Mouse (Mus musculus): ENCODE results near the gene Scnn1b.

Scnn1b gene

DNA sequence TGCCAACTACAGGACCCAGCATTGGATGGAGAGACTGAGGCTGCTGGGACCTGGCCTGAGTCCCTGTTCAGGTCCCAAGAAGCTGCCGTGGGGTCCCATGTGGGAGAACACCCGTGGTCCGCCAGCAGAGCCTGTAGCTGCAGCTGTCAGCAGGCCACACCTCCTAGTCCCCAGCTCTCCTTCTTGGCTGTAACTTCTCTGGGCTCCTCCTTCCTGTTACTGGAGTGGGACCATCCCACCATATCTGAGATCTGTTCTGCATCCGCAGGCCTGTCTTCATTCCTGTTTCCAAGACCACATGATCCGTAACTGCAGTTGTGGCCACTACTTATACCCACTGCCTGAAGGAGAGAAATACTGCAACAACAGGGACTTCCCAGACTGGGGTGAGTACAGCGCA lies 49.1 kb downstream of the Scnn1b start:
- 86% methylated on average over 6 of the region's 6 CpGs for WGBS

- 99% methylated on average over 7 of the region's 7 CpGs for WGBS
These were observed 59.5 kb downstream of the Scnn1b start for GRCm38 (mm10) chr7:121924361-121924760.

GRCm38 (mm10) chr7:121927882-121928281 lies 63.0 kb downstream of the Scnn1b start:
- WGBS = 98% methylated on average over 2 of the region's 2 CpGs

DNA sequence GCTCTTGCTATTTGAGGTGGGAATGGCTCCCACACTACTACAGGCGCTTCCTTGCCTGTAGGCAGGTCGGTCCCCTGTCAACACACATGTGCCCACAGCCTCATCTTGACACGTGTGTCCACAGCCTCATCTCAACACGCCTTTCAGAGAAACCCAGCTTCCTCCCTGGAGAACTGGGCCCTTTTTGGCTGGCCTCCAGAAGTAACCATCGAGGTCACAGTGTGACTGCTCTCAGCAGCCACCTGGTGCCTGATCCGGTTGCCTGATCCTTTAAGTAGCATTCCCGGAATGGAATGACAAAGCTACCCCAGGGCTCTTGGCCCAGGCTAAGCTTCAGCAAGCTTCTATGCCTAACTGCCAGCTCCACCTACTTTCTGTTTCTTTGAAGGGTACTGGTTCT lies 66.4 kb downstream of the Scnn1b start:
- WGBS = 62% methylated on average over 7 of the region's 7 CpGs

DNA sequence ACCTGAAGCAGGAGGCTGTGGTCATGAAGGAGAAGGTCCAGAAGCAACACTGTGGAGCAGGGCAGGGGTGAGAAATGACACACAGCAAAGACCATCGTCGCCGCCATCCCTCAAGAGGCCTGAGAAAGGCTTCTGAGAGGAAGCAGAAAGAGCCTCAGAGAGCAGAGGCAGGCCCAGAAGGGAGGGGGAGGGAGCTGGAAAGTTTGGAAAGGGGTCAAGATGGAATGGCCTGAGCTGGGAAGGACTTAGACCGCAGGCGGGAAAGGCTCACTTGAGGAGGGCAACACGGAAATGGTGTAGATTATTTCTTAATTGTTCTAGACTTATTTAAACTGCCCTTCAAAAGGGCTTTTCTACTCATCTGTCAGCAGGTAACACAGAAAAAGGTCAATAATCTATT lies 68.8 kb downstream of the Scnn1b start:
- WGBS = 91% methylated on average over 6 of the region's 6 CpGs

GRCm38 (mm10) chr7:121934346-121934745 lies 69.5 kb downstream of the Scnn1b start:
- WGBS = 87% methylated on average over 2 of the region's 2 CpGs

GRCm38 (mm10) chr7:121935906-121936794 lies 71.3 kb downstream of the Scnn1b start:
- WGBS = 90% methylated on average over 12 of the region's 12 CpGs

DNA sequence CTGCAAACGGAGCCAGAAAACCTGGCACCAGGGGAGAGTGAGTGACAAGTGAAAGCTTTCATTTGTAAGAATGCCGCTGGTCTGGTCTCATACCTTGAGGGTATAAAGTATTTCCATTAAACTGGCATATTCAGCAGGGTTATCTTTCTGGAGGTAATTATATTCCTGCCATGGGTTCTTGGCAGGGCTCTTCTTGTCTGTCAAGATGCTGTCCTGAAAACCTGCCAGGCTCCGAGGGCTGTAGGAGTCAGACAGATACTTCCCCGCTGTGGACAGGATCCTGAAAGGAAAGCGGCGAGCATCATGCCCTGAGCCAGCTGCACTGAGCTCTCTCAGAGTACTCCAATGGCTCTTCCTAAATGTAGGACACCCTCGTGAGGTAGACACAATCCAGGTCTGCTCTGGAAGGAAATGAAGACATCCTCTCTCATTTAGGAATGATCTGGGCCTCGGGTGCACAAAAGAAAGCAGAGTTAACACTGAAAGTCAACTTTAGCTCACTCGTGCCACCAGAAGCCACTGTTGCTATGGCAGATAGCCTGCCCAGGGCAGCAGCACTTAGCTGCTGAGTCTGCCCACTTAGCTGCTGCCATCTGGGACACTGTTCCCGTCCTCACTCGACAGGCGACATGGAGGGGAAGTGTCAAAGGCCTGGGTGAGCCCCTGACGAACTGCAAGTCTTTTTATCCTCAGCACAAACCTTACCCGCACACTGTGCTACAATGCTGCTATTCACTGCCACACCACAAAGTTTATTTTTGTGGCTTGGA lies 72.2 kb downstream of the Scnn1b start:
- WGBS = 37% methylated on average over 14 of the region's 14 CpGs

DNA sequence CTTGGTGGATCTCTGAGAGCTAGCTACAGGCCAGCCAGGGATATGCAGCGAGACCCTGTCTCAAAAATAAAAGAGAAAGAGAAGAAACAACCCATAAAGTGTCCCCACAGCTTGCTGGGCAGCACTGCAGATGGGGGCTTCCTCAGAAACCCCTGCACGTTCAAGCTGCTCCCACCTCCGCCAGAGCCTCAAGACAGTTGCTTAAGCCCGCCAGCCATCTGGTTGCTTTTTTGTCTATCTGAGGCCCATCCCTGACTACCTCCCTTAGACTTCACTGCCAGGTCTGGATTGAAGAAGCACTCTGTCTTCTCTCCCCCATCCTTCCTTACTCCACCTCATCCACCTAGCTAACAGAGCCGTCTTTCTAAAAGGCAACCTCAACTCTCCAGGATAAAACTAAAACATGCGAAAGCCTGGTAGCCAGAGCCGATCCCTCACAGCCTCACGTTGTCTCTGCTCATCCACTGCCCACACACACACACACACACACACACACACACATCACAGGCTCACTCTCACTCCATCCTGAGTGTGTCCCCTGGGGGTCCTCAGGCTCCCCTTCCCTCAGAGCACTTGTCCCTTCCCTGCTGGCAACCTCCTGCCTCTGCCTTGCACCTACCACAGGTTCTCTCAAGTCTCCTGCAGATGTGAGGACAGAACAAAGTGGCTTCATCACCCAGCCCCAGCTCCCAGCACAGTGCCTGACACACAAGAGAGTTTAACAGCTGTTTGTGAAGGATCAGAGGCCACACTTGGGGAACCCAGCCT lies 73.5 kb downstream of the Scnn1b start:
- 66% methylated on average over 8 of the region's 8 CpGs for WGBS

GRCm38 (mm10) chr7:121939244-121939643 lies 74.4 kb downstream of the Scnn1b start:
- WGBS = 77% methylated on average over 6 of the region's 6 CpGs

DNA sequence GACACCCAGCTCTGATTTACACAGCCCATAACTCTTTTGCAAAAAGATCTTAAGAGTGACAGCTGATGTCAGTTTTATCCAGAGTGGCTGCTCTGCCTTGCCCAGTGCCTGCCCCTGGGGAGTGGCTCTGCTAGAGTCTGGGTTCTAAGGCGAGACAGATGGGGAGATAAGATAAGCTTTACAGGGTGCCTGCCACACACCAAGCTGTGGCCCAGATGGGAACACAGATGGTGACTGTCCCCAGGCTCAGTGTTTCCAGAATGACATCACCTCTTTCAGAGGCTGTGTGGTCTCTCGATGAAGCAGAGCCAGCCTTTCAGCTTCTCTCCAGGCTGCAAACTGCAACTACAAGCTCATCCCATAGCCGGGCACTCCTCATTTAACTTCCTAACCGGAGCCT lies 74.9 kb downstream of the Scnn1b start:
- WGBS = 35% methylated on average over 4 of the region's 4 CpGs

DNA sequence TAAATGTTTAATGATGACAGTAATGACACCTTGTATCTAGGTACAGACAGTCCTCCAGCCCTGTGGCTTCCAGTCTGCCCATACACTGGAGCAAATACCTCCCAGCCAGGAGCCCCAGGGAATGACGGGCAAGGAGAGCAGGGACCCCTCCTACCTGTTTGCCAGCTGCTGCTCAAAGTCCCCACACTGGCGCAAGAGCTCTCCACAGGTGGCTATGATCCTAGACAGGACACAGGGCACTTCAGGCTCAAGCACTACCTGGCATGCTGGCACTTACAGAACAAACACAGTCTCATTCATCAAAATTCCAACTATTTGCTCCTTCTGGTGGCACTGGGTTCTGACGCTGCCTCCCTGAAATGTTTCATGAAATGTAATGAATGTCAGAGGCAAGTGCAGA lies 76.2 kb downstream of the Scnn1b start:
- WGBS = 93% methylated on average over 3 of the region's 3 CpGs

DNA sequence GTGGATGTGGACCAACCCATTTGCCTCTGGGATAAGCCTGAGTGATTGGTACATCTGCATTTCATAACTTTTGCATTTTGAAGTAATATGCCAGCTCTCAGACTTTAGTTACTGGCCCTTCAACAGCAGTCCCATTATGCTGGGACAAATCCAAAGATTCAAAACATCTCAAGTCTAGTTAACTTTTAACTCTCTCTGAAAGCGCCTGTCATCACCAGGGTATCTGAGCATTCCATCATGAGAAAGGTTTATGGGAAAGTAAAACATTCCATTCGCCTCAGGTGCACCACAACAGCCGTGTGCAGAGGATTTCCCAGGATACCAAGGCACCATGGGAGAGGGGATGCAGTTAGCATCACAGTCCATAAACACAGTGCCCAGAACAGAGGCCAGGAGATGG lies 76.8 kb downstream of the Scnn1b start:
- WGBS = 96% methylated on average over 3 of the region's 3 CpGs

DNA sequence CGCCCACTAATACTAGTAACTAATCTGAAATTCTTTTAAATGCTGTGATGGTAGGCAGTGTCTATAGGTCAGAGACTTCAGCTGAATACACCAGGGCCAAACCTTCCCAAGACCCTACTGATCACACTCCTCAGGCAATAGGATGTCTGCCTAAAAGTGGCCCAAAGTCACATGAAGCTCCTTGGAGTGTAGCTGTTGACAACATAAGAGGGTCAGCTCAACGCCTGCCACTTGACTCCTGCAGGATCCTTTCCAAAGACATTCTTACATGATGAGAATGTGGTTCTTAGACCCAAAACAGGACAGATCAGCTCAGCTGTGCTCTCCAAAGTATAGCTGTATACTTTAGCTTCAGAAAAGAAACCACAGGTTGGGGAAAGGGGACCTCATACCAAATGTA lies 77.5 kb downstream of the Scnn1b start:
- 96% methylated on average over 2 of the region's 2 CpGs for WGBS

DNA sequence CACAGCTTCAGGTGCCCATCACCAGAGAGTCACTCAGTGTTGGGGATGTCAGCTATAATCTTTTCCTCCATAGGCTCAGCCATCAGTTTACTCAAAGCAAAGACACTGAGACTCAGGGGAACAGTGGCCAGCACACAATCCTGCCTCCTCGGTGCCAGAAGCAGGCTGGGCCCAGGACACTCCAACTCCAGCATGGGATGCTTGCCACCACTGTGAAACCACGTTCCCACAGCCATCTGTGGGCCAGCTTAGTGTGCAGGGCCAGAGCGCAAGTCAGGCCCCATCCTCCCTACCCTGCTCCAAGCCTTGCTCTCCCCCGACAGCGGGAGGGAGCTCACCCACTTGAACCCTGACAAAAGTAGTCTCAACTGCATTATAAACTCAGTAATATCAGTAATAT lies 81.4 kb downstream of the Scnn1b start:
- WGBS = 81% methylated on average over 5 of the region's 5 CpGs

- 75% methylated on average over 4 of the region's 4 CpGs for WGBS
These were observed 82.7 kb downstream of the Scnn1b start for GRCm38 (mm10) chr7:121947513-121947912.

GRCm38 (mm10) chr7:121954891-121955669 lies 90.2 kb downstream of the Scnn1b start:
- WGBS = 86% methylated on average over 11 of the region's 11 CpGs

DNA sequence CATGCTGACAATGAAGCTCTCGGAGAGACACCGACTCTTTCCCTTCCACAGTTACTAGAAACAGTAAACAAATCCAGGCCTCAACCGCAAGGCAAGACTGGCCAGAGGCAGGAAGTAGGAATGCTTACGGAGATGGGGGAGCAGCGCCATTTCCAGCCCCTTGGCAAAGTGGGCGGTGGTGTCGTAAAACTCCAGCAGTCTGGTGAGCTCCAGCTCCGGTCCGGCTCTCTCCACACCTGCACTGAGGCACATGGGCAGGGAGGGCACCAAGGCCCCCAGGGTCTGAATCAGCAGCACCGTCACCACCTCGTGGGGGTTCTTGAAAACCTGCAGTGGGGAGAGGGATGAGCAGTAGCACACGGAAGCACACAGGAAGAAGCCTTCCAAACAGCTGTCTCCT lies 91.0 kb downstream of the Scnn1b start:
- 89% methylated on average over 12 of the region's 12 CpGs for WGBS

- WGBS = 68% methylated on average over 7 of the region's 7 CpGs
These were observed 97.2 kb downstream of the Scnn1b start for GRCm38 (mm10) chr7:121961913-121962570.

DNA sequence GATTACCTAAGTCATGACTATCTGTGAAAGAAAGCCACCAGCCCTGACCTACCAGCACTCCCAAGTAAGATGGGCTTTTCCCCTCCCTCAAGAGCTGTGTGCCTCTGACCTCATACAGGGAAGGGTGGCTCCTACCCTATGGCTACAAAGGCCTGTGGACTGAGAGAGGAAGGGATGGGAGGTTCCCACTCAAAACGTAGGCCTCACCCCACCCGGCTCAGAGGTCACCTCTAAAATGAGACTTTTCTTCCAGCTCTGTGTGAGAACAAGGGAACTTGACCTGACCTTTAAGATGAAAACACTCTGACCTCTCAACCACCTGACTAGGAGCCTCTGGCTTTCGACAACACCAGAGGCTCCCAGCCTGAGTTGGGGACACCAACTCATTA lies 97.7 kb downstream of the Scnn1b start:
- 88% methylated on average over 3 of the region's 3 CpGs for WGBS

DNA sequence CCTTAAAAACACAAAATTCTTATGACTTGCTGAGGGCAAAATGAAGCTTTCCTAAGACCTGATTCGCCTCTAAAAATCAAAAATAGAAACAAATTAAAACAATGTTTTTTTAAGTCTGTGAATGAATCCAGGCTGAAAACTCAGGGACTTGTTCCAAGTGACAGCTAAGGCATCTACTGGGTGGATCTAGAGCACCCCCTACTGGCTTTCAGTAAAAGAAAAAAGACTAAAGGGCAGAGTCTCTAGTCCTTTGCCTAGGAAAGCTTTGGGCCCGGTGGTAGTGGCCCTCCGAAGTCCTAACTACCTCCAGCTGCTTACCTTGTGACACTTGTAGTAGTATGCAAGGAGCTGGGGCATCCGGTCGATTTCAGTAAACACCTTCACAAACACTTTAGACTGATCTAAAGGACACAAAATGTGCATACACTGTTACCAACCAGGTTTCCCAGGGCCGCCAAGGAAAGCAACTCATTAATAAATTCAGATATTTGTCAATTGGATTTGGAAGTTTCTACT lies 99.1 kb downstream of the Scnn1b start:
- 60% methylated on average over 6 of the region's 6 CpGs for WGBS
